Mouse (Mus musculus): ENCODE measurements around the gene Sntg2. TPM values are rescaled to one million over a fixed set of nuclear protein-coding genes. Genes with fewer than 3 reads are reported as not detected.

Sntg2 gene
- polyA plus RNA-seq, 1 experiment: 0.88 TPM

GRCm38 (mm10) chr12:30256207-30256606 is 117.0 kb downstream of the Sntg2 start:
- Histone ChIP-seq H3K27ac (ENCODE audit: insufficient read depth, low read depth, low read length) (no peak overlapping the region), H3K36me3 (ENCODE audit: control insufficient read depth, insufficient read depth, low read length) (no peaks in the 10 kb centered on the region), H3K27me3 (replicated peaks; ENCODE audit: control insufficient read depth, insufficient read depth, low read length) (no peaks in the 10 kb centered on the region), H3K4me3 (ENCODE audit: insufficient read depth, low read depth, low read length) (no peak overlapping the region), H3K4me1 (ENCODE audit: control insufficient read depth, insufficient read depth, low read length) (no peaks in the 10 kb centered on the region)
- no peak for DNase-seq
- TF ChIP-seq CTCF (conservative IDR thresholded peaks at IDR 0.05; ENCODE audit: insufficient read depth, insufficient read length, low read depth, low read length): no peak
- 69% methylated on average over 3 of the region's 3 CpGs for WGBS

- H3K36me3 ChIP-seq (ENCODE audit: control insufficient read depth, insufficient read depth, low read length): no peaks in the 10 kb centered on the region
- H3K4me1 ChIP-seq (ENCODE audit: control insufficient read depth, insufficient read depth, low read length): no peaks in the 10 kb centered on the region
- DNase-seq: no peak
- 90% methylated on average over 10 of the region's 10 CpGs for WGBS
- H3K27ac ChIP-seq (ENCODE audit: insufficient read depth, low read depth, low read length): no peak overlapping the region
- H3K4me3 ChIP-seq (ENCODE audit: insufficient read depth, low read depth, low read length): no peak overlapping the region
- TF ChIP-seq POLR2A (IDR thresholded peaks at IDR 0.05; ENCODE audit: low read depth, low read length): no peak
- no peaks in the 10 kb centered on the region for H3K27me3 ChIP-seq (replicated peaks; ENCODE audit: control insufficient read depth, insufficient read depth, low read length)
These were observed 118.6 kb downstream of the Sntg2 start for GRCm38 (mm10) chr12:30254581-30254980.

GRCm38 (mm10) chr12:30252381-30252780 is 120.8 kb downstream of the Sntg2 start:
- no peak for DNase-seq
- H3K4me3 ChIP-seq (ENCODE audit: insufficient read depth, low read depth, low read length): no peak overlapping the region
- H3K27me3 ChIP-seq (replicated peaks; ENCODE audit: control insufficient read depth, insufficient read depth, low read length): no peaks in the 10 kb centered on the region
- 83% methylated on average over 4 of the region's 4 CpGs for WGBS
- no peak overlapping the region for H3K27ac ChIP-seq (ENCODE audit: insufficient read depth, low read depth, low read length)
- no peaks in the 10 kb centered on the region for H3K36me3 ChIP-seq (ENCODE audit: control insufficient read depth, insufficient read depth, low read length)
- H3K4me1 ChIP-seq (ENCODE audit: control insufficient read depth, insufficient read depth, low read length): no peaks in the 10 kb centered on the region
- no peak for TF ChIP-seq POLR2A (IDR thresholded peaks at IDR 0.05; ENCODE audit: low read depth, low read length)
- TF ChIP-seq CTCF (conservative IDR thresholded peaks at IDR 0.05; ENCODE audit: insufficient read depth, insufficient read length, low read depth, low read length): no peak

GRCm38 (mm10) chr12:30251283-30251829 is 121.8 kb downstream of the Sntg2 start:
- no peak for TF ChIP-seq POLR2A (IDR thresholded peaks at IDR 0.05; ENCODE audit: low read depth, low read length)
- no peak for TF ChIP-seq CTCF (conservative IDR thresholded peaks at IDR 0.05; ENCODE audit: insufficient read depth, insufficient read length, low read depth, low read length)
- Histone ChIP-seq H3K4me3 (ENCODE audit: insufficient read depth, low read depth, low read length) (no peak overlapping the region), H3K36me3 (ENCODE audit: control insufficient read depth, insufficient read depth, low read length) (no peaks in the 10 kb centered on the region), H3K4me1 (ENCODE audit: control insufficient read depth, insufficient read depth, low read length) (peaks cover 3% of the 10 kb centered on the region; the same call in 1 of the 2 replicates), H3K27ac (ENCODE audit: insufficient read depth, low read depth, low read length) (no peak overlapping the region), H3K27me3 (replicated peaks; ENCODE audit: control insufficient read depth, insufficient read depth, low read length) (no peaks in the 10 kb centered on the region)
- no peak for DNase-seq
- 89% methylated on average over 8 of the region's 8 CpGs for WGBS

GRCm38 (mm10) chr12:30249068-30249467 is 124.1 kb downstream of the Sntg2 start:
- WGBS: 87% methylated on average over 3 of the region's 3 CpGs
- Histone ChIP-seq H3K36me3 (ENCODE audit: control insufficient read depth, insufficient read depth, low read length) (no peaks in the 10 kb centered on the region), H3K4me3 (ENCODE audit: insufficient read depth, low read depth, low read length) (no peak overlapping the region), H3K27me3 (replicated peaks; ENCODE audit: control insufficient read depth, insufficient read depth, low read length) (no peaks in the 10 kb centered on the region), H3K27ac (ENCODE audit: insufficient read depth, low read depth, low read length) (no peak overlapping the region), H3K4me1 (ENCODE audit: control insufficient read depth, insufficient read depth, low read length) (peaks cover 6% of the 10 kb centered on the region)
- no peak for TF ChIP-seq CTCF (conservative IDR thresholded peaks at IDR 0.05; ENCODE audit: insufficient read depth, insufficient read length, low read depth, low read length)
- TF ChIP-seq POLR2A (IDR thresholded peaks at IDR 0.05; ENCODE audit: low read depth, low read length): no peak
- no peak for DNase-seq

GRCm38 (mm10) chr12:30246286-30246945 is 126.8 kb downstream of the Sntg2 start:
- peak; percentile 67 for DNase-seq
- no peak overlapping the region for H3K27ac ChIP-seq (ENCODE audit: insufficient read depth, low read depth, low read length)
- 48% methylated on average over 5 of the region's 5 CpGs for WGBS
- H3K4me3 ChIP-seq (ENCODE audit: insufficient read depth, low read depth, low read length): no peak overlapping the region
- peaks cover 6% of the 10 kb centered on the region for H3K4me1 ChIP-seq (ENCODE audit: control insufficient read depth, insufficient read depth, low read length)
- TF ChIP-seq CTCF (conservative IDR thresholded peaks at IDR 0.05; ENCODE audit: insufficient read depth, insufficient read length, low read depth, low read length): no peak
- no peak for TF ChIP-seq POLR2A (IDR thresholded peaks at IDR 0.05; ENCODE audit: low read depth, low read length)
- H3K36me3 ChIP-seq (ENCODE audit: control insufficient read depth, insufficient read depth, low read length): no peaks in the 10 kb centered on the region
- H3K27me3 ChIP-seq (replicated peaks; ENCODE audit: control insufficient read depth, insufficient read depth, low read length): no peaks in the 10 kb centered on the region

- H3K4me1 ChIP-seq (ENCODE audit: control insufficient read depth, insufficient read depth, low read length): peaks cover 6% of the 10 kb centered on the region
- no peaks in the 10 kb centered on the region for H3K27me3 ChIP-seq (replicated peaks; ENCODE audit: control insufficient read depth, insufficient read depth, low read length)
- TF ChIP-seq POLR2A (IDR thresholded peaks at IDR 0.05; ENCODE audit: low read depth, low read length): no peak
- no peak for TF ChIP-seq CTCF (conservative IDR thresholded peaks at IDR 0.05; ENCODE audit: insufficient read depth, insufficient read length, low read depth, low read length)
- H3K4me3 ChIP-seq (ENCODE audit: insufficient read depth, low read depth, low read length): no peak overlapping the region
- H3K36me3 ChIP-seq (ENCODE audit: control insufficient read depth, insufficient read depth, low read length): no peaks in the 10 kb centered on the region
- H3K27ac ChIP-seq (ENCODE audit: insufficient read depth, low read depth, low read length): no peak overlapping the region
- DNase-seq: peak; percentile 9
- WGBS: 27% methylated on average over 2 of the region's 2 CpGs
These were observed 129.0 kb downstream of the Sntg2 start for GRCm38 (mm10) chr12:30244194-30244593.
